12 mouse cellular contexts compared by ENCODE assay signal in the genomic region with DNA sequence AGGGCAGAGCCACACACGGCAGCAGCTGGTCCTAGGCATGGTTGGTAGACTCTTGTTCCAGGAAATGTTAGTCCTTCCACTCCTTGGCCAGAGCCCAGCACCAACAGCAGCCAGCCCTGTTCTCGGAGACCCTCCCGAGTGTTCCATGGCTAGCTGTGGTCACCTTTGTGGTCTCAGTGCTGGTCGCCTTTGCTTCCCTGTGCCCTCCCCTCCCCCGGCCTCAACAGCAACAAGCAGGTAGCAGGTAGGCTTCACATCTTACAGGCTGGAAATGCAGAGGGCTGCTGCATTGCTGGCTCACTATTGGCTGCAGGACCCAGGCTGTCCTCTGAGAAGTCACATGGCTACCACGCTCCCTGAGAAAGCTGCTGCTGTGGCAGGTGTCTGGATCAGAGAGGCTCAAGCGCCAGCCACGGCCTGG.
DNase-seq lines count a peak whose midpoint lies in the region; ATAC-seq and TF ChIP-seq lines count a peak whose summit lies in the region.
"Had no signal": no experiment of that assay in that cellular context is flagged by ENCODE, and none has a peak within 500 bp of the region (broad histone marks: within the 10 kb centered on the region; RNA-seq: fewer than 3 reads in every experiment).

No protein-coding gene starts in this region.

- WGBS in heart, embryonic 10.5 days, result 68% methylated on average over 8 of the region's 8 CpGs
- WGBS in stomach, postnatal 0 days, result 63% methylated on average over 8 of the region's 8 CpGs

- TF ChIP-seq CTCF in stomach, postnatal 0 days (IDR thresholded peaks at IDR 0.05; ENCODE audit: low read depth), result no peak

- TF ChIP-seq EP300 in stomach, postnatal 0 days (optimal IDR thresholded peaks at IDR 0.05), result no peak

- DNase-seq in heart, embryonic 10.5 days (ENCODE audit: low spot score), result no peak
- no peak for DNase-seq in heart, adult 8-10 months (ENCODE audit: low spot score)
- peak; percentile 52 for DNase-seq in testis, postnatal 10 days (ENCODE audit: low spot score)
- no peak for DNase-seq in testis, postnatal 14 days (ENCODE audit: low spot score)
- peak; percentile 37 for DNase-seq in heart, postnatal 4 days
- peak; percentile 41 for DNase-seq in stomach, postnatal 0 days (ENCODE audit: low spot score)
- no peak for DNase-seq in thymus, postnatal 25 days
- no peak for DNase-seq in layer of hippocampus, adult 18-20 months (ENCODE audit: low spot score in 2 of 2)
- DNase-seq: cerebellum, adult 18-20 months; spleen, adult 18-20 months had no signal

- H3K27me3 ChIP-seq in heart, embryonic 10.5 days (ENCODE audit: insufficient read depth, poor library complexity, severe bottlenecking), result 0 out of 2 replicates have a peak, but pooled peaks cover 2% of the 10 kb centered on the region
- H3K27me3 ChIP-seq in stomach, postnatal 0 days (ENCODE audit: control insufficient read depth, insufficient read depth, low read length), result no peaks in the 10 kb centered on the region

- H3K9me3 ChIP-seq in heart, embryonic 10.5 days, result no peaks in the 10 kb centered on the region
- H3K9me3 ChIP-seq in stomach, postnatal 0 days (ENCODE audit: control insufficient read depth, low read length), result no peaks in the 10 kb centered on the region

- H3K4me2 ChIP-seq in stomach, postnatal 0 days (replicated peaks; ENCODE audit: low read depth), result no peak overlapping the region
- H3K4me2 ChIP-seq: midbrain, embryonic 11.5 days had no signal

- H3K4me3 ChIP-seq in heart, embryonic 10.5 days, result no peak overlapping the region
- no peak overlapping the region for H3K4me3 ChIP-seq in stomach, postnatal 0 days (ENCODE audit: low read depth, low read length)
- H3K4me3 ChIP-seq: left cerebral cortex, adult 2 months had no signal

- no peaks in the 10 kb centered on the region for H3K36me3 ChIP-seq in heart, embryonic 10.5 days
- H3K36me3 ChIP-seq in stomach, postnatal 0 days (ENCODE audit: control insufficient read depth, insufficient read depth, low read length), result no peaks in the 10 kb centered on the region

- peak overlapping the region; percentile 88 for H3K27ac ChIP-seq in heart, embryonic 10.5 days
- H3K27ac ChIP-seq in stomach, postnatal 0 days (replicated peaks), result peak overlapping the region; percentile 24; the same call in 1 of the 2 replicates
- H3K27ac ChIP-seq: left cerebral cortex, adult 2 months had no signal

- H3K9ac ChIP-seq in stomach, postnatal 0 days (ENCODE audit: low read length), result no peak overlapping the region

- no peak for ATAC-seq in stomach, postnatal 0 days (ENCODE audit: low FRiP score, low TSS enrichment)

- peaks cover 67% of the 10 kb centered on the region for H3K4me1 ChIP-seq in heart, embryonic 10.5 days
- H3K4me1 ChIP-seq in stomach, postnatal 0 days (replicated peaks; ENCODE audit: control insufficient read depth, insufficient read depth), result peaks cover 16% of the 10 kb centered on the region

Comparison
In these comparisons a context has a peak if more than half of its experiments do, and no peak if none do; other contexts are left out.
1. DNase-seq: peak in testis, postnatal 10 days (single experiment), heart, postnatal 4 days (single experiment) and stomach, postnatal 0 days (single experiment); none in heart, embryonic 10.5 days (single experiment), heart, adult 8-10 months (single experiment), testis, postnatal 14 days (single experiment), thymus, postnatal 25 days (single experiment) and layer of hippocampus, adult 18-20 months (0 of 2).